In the genomic region with DNA sequence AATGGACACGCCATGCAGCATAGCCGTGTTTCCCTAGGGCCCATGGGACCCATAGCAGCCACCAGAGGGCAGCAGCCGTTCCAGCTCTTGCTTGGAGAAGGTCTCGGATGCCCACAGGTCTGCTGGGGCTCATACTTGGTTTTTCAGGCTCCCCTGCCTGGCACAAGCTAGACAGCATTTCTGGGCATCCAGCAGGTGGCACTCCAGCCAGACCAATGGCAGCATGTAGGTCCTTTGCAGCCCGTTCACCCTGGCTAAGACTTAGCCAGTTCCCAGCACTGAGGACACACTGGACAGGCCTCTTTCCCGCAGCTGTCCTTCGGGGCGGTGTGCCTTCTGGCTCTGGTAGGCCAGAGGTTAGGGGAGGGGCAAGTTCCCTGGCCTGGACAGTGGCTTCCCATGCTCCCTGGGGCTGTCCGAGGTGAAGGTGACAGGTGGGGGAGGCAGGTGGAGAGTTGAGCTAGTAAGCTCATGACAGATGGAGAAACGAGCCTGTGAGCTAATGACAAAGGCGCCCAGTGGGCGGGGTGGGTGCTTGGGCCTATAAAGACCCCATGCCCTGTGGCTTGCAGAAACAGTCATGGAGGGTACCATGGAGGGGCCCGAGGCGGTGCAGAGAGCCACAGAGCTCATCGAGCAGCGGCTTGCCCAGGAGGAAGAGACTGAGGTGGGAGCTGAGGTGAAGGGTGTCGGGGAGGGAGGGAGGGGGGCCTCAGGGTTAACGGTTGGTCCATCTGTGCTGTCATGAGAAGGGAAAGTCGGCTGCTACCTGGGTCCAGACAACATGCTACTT, we compare ENCODE assay signal across 8 mouse cellular contexts. TPM values are rescaled to one million over a fixed set of nuclear protein-coding genes. Genes with fewer than 3 reads are reported as not detected.
A peak's percentile ranks its signal among the peaks of the same experiment; 100 is the strongest.
DNase-seq lines count a peak whose midpoint lies in the region; ATAC-seq lines count a peak whose summit lies in the region.

A gene (plus strand): TSS at position 545 of the 793 bp plus-strand sequence.

- no peaks in the 10 kb centered on the region for H3K36me3 ChIP-seq in hindbrain, embryonic 14.5 days (replicated peaks; ENCODE audit: control insufficient read depth, insufficient read depth)

- no peak within 1 kb of the TSS for H3K4me2 ChIP-seq in hindbrain, embryonic 14.5 days (replicated peaks)

- no peaks in the 10 kb centered on the region for H3K4me1 ChIP-seq in hindbrain, embryonic 14.5 days (replicated peaks; ENCODE audit: control insufficient read depth, insufficient read depth, low read length)

- H3K9ac ChIP-seq in hindbrain, embryonic 14.5 days = no peak within 1 kb of the TSS

- H3K27me3 ChIP-seq in hindbrain, embryonic 14.5 days (ENCODE audit: control insufficient read depth, insufficient read depth, low read length) = no peaks in the 10 kb centered on the region

- peak; percentile 80 for ATAC-seq in hindbrain, embryonic 14.5 days (ENCODE audit: low FRiP score)

- no peaks in the 10 kb centered on the region for H3K9me3 ChIP-seq in hindbrain, embryonic 14.5 days (ENCODE audit: control insufficient read depth, low read length)

- peak; percentile 93 for DNase-seq in MN1 (ENCODE audit: low spot score)
- DNase-seq in cerebellum, adult 9-10 months = peak; percentile 94
- DNase-seq in frontal cortex, adult 2 months (ENCODE audit: extremely low spot score in 1 of 2, low spot score in 1 of 2) = peak; percentile 53 to 84
- peak; percentile 78 for DNase-seq in hindbrain, embryonic 14.5 days (ENCODE audit: low spot score)
- DNase-seq in layer of hippocampus, postnatal 25 days (ENCODE audit: extremely low spot score in 1 of 2, low spot score in 1 of 2) = peak; percentile 62 to 76
- peak; percentile 90 for DNase-seq in lung, postnatal 14 days
- peak; percentile 90 for DNase-seq in retina, embryonic 14.5 days (ENCODE audit: low spot score)
- DNase-seq in thymus, postnatal 36 days = peak; percentile 75 to 82

- no peak within 1 kb of the TSS for H3K4me3 ChIP-seq in hindbrain, embryonic 14.5 days (replicated peaks; ENCODE audit: low read length)

- WGBS in hindbrain, embryonic 14.5 days = 64% methylated on average over 18 of the region's 19 CpGs

- H3K27ac ChIP-seq in hindbrain, embryonic 14.5 days = no peak within 1 kb of the TSS

RNA-seq across cellular contexts. Expression of the gene that starts here (rescaled TPM):
- 0.16 and 0.55 TPM in 2 replicates for polyA plus RNA-seq in frontal cortex, adult 2 months (2012; rRNA removed)
- 0.82 and 1.2 TPM in 2 replicates for polyA plus RNA-seq in hindbrain, embryonic 14.5 days (2014; fragmentation: Nextera tagmentation; extraction: Ambion mirVana)
- not detected for total RNA-seq in layer of hippocampus, postnatal 25 days (2021)

Comparison
In these comparisons a context has a peak if more than half of its experiments do, and no peak if none do; other contexts are left out.
1. Peak in DNase-seq in frontal cortex, adult 2 months; RNA of the gene not detected or under 1 TPM.
2. Peak in DNase-seq in layer of hippocampus, postnatal 25 days; RNA of the gene not detected or under 1 TPM.